Mouse (Mus musculus) forebrain, embryonic 16.5 days (tissue): ENCODE measurements at regions not wholly inside any gene's neighbourhood (a gene's known extent, or its start where the extent isn't known, plus 50 kb on each side); places are given as distances from the start of the nearest gene placed in this dataset.

Source experiments
- ATAC-seq: fragments of 200-750 bp; cut with Nextera tagmentation; 2 replicates; pipeline ENCODE4 v1.8.0; 2017; ENCODE audit warnings: mild to moderate bottlenecking, moderate library complexity
- H3K27ac ChIP-seq: fragments of 300-500 bp; sonication (generic); 2 replicates; pipeline ENCODE4 v1.5.1; 2014; ENCODE audit warnings: low read length, control low read depth
- H3K27me3 ChIP-seq: fragments of 300-500 bp; sonication (generic); replicated peaks from 2 replicates; pipeline ENCODE4 v1.6.1; 2014; ENCODE audit warnings: low read length; ENCODE audit not compliant: control insufficient read depth, insufficient read depth
- H3K36me3 ChIP-seq: fragments of 300-500 bp; sonication (generic); 2 replicates; pipeline ENCODE4 v1.6.1; 2014; ENCODE audit not compliant: control insufficient read depth, insufficient read depth
- H3K4me1 ChIP-seq: fragments of 300-500 bp; sonication (generic); replicated peaks from 2 replicates; pipeline ENCODE4 v1.6.1; 2014; ENCODE audit warnings: low read length; ENCODE audit not compliant: control insufficient read depth, insufficient read depth
- H3K4me2 ChIP-seq: fragments of 300-500 bp; sonication (generic); 2 replicates; pipeline ENCODE4 v1.6.1; 2014; ENCODE audit warnings: mild to moderate bottlenecking, low read length, control low read depth
- H3K4me3 ChIP-seq: fragments of 300-500 bp; sonication (generic); replicated peaks from 2 replicates; pipeline ENCODE4 v1.5.1; 2014; ENCODE audit warnings: mild to moderate bottlenecking, low read length, control low read depth
- H3K9ac ChIP-seq: fragments of 300-500 bp; sonication (generic); replicated peaks from 2 replicates; pipeline ENCODE4 v1.6.1; 2014; ENCODE audit warnings: low read depth, low read length, control low read depth
- H3K9me3 ChIP-seq: fragments of 300-500 bp; sonication (generic); 2 replicates; pipeline ENCODE4 v1.6.1; 2016; ENCODE audit warnings: low read length; ENCODE audit not compliant: control insufficient read depth
- WGBS: fragments of 180-500 bp; shearing (Covaris S2); extraction: QIAGEN DNeasy Blood & Tissue Kit; methylation state at CpG from one replicate; pipeline ENCODE4 v1.1.7; 2014; 5-methylcytosine and 5-hydroxymethylcytosine counted together

- ATAC-seq: no peak
- no peaks in the 10 kb centered on the region for H3K36me3 ChIP-seq
Measured at GRCm38 (mm10) chr1:148808707-148809106, 1152.4 kb downstream of the Pla2g4a start.

DNA sequence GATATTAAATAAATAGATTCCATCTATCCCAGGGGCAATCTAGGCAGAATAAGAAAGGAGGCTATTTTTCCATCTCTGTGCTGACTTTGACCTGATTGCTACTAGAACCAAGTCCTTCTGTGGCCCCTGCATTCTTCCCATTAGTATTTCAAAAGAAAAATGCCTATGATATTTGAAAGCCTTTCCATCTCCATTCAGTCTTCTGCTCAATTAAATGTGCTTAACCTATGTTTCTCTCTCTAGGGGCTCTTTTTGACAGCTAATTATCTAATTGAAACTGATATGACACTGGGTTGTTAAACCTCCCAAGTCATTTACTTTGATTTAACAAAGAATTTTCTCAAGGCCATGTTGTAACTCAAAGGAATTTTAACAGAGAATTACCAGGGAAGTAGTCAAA lies 1164.0 kb downstream of the Pla2g4a start:
- Histone ChIP-seq H3K4me1 (no peaks in the 10 kb centered on the region), H3K27ac (no peak overlapping the region), H3K9me3 (no peaks in the 10 kb centered on the region), H3K9ac (no peak overlapping the region), H3K36me3 (no peaks in the 10 kb centered on the region), H3K27me3 (no peaks in the 10 kb centered on the region), H3K4me3 (no peak overlapping the region), H3K4me2 (no peak overlapping the region)
- no peak for ATAC-seq

More at GRCm38 (mm10) chr1:148808707-148809106, 1152.4 kb downstream of the Pla2g4a start:
- no peak overlapping the region for H3K4me3 ChIP-seq
- no peaks in the 10 kb centered on the region for H3K27me3 ChIP-seq
- H3K9ac ChIP-seq: no peak overlapping the region
- no peaks in the 10 kb centered on the region for H3K4me1 ChIP-seq
- H3K9me3 ChIP-seq: no peaks in the 10 kb centered on the region
- no peak overlapping the region for H3K27ac ChIP-seq
- H3K4me2 ChIP-seq: no peak overlapping the region

DNA sequence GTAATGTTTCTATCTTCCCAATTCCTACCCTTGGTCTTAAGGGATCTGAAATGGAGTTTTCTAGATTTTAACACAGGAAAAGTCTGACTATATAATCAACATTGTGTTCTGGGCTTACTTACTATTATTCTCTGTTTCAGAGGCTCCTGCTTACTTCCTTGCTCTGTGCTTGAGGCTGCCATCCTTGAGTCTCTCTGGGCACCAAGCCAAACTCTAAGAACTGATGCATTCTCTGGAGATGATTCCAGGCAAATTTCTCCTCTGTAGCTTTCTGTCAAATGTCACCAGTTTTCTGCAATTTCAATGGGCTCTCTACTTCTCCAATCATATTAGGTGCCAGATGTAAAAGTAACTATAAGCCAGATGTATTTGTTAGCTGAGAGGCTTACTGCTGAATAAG lies 1210.3 kb downstream of the Pla2g4a start:
- no peak for ATAC-seq
- no peaks in the 10 kb centered on the region for H3K36me3 ChIP-seq
- no peak overlapping the region for H3K9ac ChIP-seq
- no peak overlapping the region for H3K4me2 ChIP-seq
- no peaks in the 10 kb centered on the region for H3K9me3 ChIP-seq
- H3K27me3 ChIP-seq: no peaks in the 10 kb centered on the region
- no peak overlapping the region for H3K4me3 ChIP-seq
- no peaks in the 10 kb centered on the region for H3K4me1 ChIP-seq
- H3K27ac ChIP-seq: no peak overlapping the region

DNA sequence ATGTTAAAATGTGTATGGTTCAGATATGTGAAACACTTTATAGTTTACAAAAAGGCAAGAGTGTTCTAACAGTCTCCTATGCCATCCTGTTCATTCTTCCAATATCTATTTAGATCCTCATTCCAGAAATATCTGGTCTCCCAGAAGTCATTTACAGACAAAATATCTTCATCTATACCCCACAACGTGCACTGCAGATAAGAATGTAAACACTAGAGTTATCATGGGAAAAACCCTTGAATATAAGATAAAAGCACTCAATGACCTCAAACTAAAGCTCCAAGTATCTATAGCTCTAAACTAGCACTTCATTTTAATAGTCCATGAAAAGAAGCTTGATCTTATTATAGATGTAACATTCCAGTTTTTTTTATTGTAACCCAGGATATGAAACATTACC lies 1239.0 kb downstream of the Pla2g4a start:
- Histone ChIP-seq H3K4me3 (no peak overlapping the region), H3K9me3 (no peaks in the 10 kb centered on the region), H3K4me1 (peaks cover 3% of the 10 kb centered on the region), H3K27ac (no peak overlapping the region), H3K4me2 (no peak overlapping the region), H3K9ac (no peak overlapping the region), H3K36me3 (no peaks in the 10 kb centered on the region), H3K27me3 (no peaks in the 10 kb centered on the region)
- 44% methylated on average over 1 of the region's 1 CpGs for WGBS
- no peak for ATAC-seq

- Histone ChIP-seq H3K4me2 (no peak overlapping the region), H3K27ac (peak overlapping the region; percentile 53; the same call in 1 of the 2 replicates), H3K9me3 (no peaks in the 10 kb centered on the region), H3K4me1 (peaks cover 3% of the 10 kb centered on the region), H3K36me3 (no peaks in the 10 kb centered on the region), H3K4me3 (no peak overlapping the region), H3K27me3 (no peaks in the 10 kb centered on the region), H3K9ac (no peak overlapping the region)
- ATAC-seq: 0 out of 2 replicates have a peak, but pooled peaks have one; percentile 47
- 43% methylated on average over 1 of the region's 1 CpGs for WGBS
Measured at GRCm38 (mm10) chr1:148721409-148721808, 1239.7 kb downstream of the Pla2g4a start.

DNA sequence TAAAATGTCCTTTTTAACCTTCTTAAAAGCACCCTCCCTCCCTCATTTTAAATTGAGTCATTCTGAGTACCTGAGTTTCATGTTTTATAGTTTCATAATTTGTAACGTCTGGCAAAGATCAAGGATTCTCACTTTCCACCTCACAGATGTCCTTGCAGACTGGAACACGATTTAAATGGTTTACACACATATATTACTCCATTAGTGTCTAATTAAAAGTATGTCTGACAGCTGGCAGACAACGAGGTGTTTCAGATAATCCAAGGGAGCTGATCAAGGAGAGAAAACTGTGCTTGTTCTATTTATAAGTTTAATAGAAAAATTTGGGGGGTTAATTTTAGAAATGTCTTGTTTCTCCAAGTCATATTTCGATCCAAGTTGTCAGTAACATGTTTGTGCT lies 1240.1 kb downstream of the Pla2g4a start:
- 29% methylated on average over 4 of the region's 4 CpGs for WGBS
- ATAC-seq: peak; percentile 59; the same call in 1 of the 2 replicates

DNA sequence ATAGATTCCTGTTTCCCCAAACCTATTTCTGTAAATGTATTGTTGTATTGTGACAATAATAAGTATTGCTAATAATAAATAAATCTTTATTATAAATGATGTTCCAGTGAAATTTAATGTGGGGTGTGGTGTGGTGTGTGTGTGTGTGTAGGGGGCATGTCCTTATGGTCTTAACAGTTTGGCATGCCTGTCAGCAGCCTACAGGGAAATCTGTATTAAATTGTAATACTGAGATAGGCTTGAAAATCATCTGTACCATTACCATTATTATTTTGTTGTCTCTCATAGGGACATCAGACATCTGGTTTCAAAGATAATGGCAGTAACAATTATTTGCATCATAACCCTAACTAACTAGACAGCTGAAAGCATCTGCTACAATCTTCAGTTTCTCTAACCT lies 1253.0 kb downstream of the Pla2g4a start:
- Histone ChIP-seq H3K36me3 (no peaks in the 10 kb centered on the region), H3K4me3 (no peak overlapping the region), H3K27me3 (no peaks in the 10 kb centered on the region), H3K27ac (no peak overlapping the region), H3K9me3 (no peaks in the 10 kb centered on the region), H3K4me2 (no peak overlapping the region), H3K9ac (no peak overlapping the region), H3K4me1 (no peaks in the 10 kb centered on the region)
- no peak for ATAC-seq

More for the DNA sequence above, 1240.1 kb downstream of the Pla2g4a start:
- Histone ChIP-seq H3K4me2 (no peak overlapping the region), H3K27me3 (no peaks in the 10 kb centered on the region), H3K36me3 (no peaks in the 10 kb centered on the region), H3K4me1 (peaks cover 3% of the 10 kb centered on the region), H3K9me3 (no peaks in the 10 kb centered on the region), H3K9ac (no peak overlapping the region), H3K4me3 (no peak overlapping the region), H3K27ac (no peak overlapping the region)

GRCm38 (mm10) chr1:148707657-148708056 lies 1253.4 kb downstream of the Pla2g4a start:
- H3K27me3 ChIP-seq: no peaks in the 10 kb centered on the region
- no peaks in the 10 kb centered on the region for H3K9me3 ChIP-seq
- no peak for ATAC-seq
- H3K9ac ChIP-seq: no peak overlapping the region
- no peak overlapping the region for H3K27ac ChIP-seq
- no peak overlapping the region for H3K4me3 ChIP-seq
- H3K4me2 ChIP-seq: no peak overlapping the region
- H3K36me3 ChIP-seq: no peaks in the 10 kb centered on the region
- no peaks in the 10 kb centered on the region for H3K4me1 ChIP-seq

- Histone ChIP-seq H3K9ac (no peak overlapping the region), H3K4me3 (no peak overlapping the region), H3K4me1 (no peaks in the 10 kb centered on the region), H3K9me3 (no peaks in the 10 kb centered on the region), H3K4me2 (no peak overlapping the region), H3K36me3 (no peaks in the 10 kb centered on the region), H3K27ac (no peak overlapping the region), H3K27me3 (no peaks in the 10 kb centered on the region)
- no peak for ATAC-seq
- 33% methylated on average over 5 of the region's 5 CpGs for whole genome bisulfite sequencing
Measured at GRCm38 (mm10) chr1:148706271-148706807, 1254.8 kb downstream of the Pla2g4a start.

DNA sequence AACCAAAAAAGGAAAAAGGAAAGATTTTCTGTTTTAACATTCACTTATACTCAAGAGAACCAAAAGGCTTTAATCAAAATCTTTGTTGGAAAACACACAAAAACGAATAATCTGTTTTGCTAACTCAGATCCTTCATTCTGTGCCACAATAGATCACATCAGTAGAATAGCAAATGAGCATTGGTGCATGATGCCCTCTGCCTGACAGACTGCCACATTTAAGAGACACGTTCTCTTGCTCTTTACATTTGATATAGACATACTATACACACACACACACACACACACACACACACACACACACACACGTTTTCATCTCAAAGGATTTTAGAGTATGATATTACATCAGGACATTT lies 1260.5 kb downstream of the Pla2g4a start:
- no peak overlapping the region for H3K27ac ChIP-seq
- H3K9me3 ChIP-seq: no peaks in the 10 kb centered on the region
- WGBS: 14% methylated on average over 3 of the region's 3 CpGs
- no peak overlapping the region for H3K4me3 ChIP-seq
- H3K36me3 ChIP-seq: no peaks in the 10 kb centered on the region
- H3K9ac ChIP-seq: no peak overlapping the region
- H3K4me1 ChIP-seq: no peaks in the 10 kb centered on the region
- no peak for ATAC-seq
- H3K4me2 ChIP-seq: no peak overlapping the region
- no peaks in the 10 kb centered on the region for H3K27me3 ChIP-seq
